Mouse (Mus musculus) left cerebral cortex, adult 2 months (tissue): Measurements from ENCODE around the gene Ino80. TPM values are rescaled to one million over a fixed set of nuclear protein-coding genes. Genes with fewer than 3 reads are reported as not detected.
A peak's percentile ranks its signal among the peaks of the same experiment; 100 is the strongest.

Experiments used
- DNase-seq, 2 experiments: peaks; one replicate each; pipeline ENCODE4 v3.0.0; 2021 to 2022; ENCODE audit warnings: low spot score in 2 of 2, mixed read lengths in 1 of 2; ENCODE audit errors: extremely low spot score in 1 of 2
- H3K27ac ChIP-seq: fragments of 200-600 bp; 2 replicates; pipeline ENCODE4 v1.8.1; 2022
- H3K4me3 ChIP-seq: fragments of 200-600 bp; 2 replicates; pipeline ENCODE4 v1.8.1; 2022
- CTCF ChIP-seq: fragments of 200-600 bp; IDR thresholded peaks from 2 replicates; pipeline ENCODE4 v1.8.1; 2022; ENCODE audit warnings: antibody characterized with exemption, mild to moderate bottlenecking, moderate library complexity
- intact Hi-C: fragments of 180-260 bp; cut with DNase I; formaldehyde crosslinking; loops from one replicate; pipeline ENCODE4 v1.15.1; 2025
- total RNA-seq, 2 experiments: library from RNA; stranded (reverse); gene quantifications; 2 replicates each; pipeline ENCODE4 v1.2.3; 2021

The Ino80 gene
- total RNA-seq, 2 experiments from 2014 or later, result 22.0 to 22.6 TPM

DNA sequence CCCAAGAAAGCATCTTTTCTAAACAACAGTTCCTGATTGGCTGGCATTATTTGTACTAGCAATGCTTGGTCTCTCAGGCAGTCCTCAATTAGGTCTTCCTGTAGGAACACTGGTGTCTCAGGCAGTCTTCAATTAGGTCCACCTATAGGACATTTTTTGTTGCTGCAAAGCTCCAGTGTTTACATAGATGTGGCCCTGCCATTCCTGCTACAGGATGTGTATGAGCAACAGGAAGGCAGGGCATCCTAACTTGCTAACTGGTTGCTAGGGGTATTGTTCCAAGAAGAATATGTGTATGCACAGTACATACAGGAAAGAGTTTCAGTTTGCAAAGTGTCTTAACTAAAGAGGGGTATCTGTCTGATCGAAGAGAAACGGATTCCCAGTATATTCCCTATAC, 18.6 kb upstream of the Ino80 start:
- no peak overlapping the region for H3K27ac ChIP-seq
- no peak for TF ChIP-seq CTCF
- DNase-seq, result no peak
- intact Hi-C loops, result no loop called here
- H3K4me3 ChIP-seq, result no peak overlapping the region

DNA sequence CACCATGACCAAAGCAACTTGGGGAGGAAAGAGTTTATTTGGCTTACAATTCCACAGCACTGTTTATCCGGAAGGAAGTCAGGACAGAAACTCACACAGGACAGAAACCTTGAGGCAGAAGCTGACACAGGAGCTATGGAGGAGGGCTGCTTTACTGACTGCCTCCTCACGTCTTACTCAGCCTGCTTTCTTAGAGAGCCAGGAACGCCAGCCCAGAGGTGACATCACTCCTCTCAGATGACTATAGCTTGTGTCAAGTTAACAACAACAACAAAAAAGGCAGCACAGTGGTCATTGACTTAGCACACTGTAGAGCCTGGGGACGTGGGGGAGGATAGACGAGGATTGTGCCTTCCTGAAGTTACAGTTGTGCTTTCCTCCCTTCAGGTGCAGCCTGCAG, 14.5 kb upstream of the Ino80 start:
- no peak for DNase-seq
- no peak for TF ChIP-seq CTCF
- Histone ChIP-seq H3K4me3 (no peak overlapping the region), H3K27ac (no peak overlapping the region)
- intact Hi-C loops, result no loop called here

DNA sequence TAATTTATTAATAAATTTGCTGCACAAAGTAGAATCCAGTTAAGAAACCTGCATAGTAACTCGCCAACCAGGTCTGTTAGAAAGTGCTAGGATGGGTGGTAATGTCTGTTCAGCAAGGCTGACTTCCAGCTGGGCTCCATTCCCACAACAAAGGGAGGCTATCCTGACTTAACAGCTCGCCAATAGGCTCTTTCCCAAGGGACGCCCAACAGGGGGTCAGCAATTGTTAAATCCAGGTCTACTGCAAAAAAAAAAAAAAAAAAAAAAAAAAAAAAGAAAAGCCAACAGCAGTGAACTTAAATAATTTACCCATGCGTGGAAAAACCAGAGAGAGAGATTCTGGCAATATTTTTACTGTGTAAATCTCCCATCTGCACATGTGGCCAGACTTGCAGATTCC, 9.0 kb upstream of the Ino80 start:
- intact Hi-C loops, result no loop called here
- no peak for TF ChIP-seq CTCF
- no peak for DNase-seq
- no peak overlapping the region for H3K27ac ChIP-seq
- H3K4me3 ChIP-seq, result no peak overlapping the region

DNA sequence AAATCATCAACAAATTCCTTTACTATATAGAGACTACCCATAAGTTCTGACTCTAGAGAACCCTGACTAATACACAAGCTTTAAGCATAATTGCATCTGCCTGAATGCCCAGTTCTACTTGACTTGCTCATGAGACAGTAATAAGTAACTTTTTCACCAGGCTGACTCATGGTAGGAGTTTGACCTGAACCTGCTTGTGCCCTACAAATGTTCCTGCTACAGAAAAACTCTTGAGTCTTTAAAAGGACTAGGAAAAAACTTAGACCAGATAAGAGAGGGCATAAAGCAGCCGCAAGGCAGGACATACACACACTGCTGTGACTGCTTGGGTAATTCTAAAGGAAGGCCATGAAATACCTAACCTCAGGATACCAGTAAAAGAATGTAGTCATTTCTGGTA, 4.8 kb upstream of the Ino80 start:
- intact Hi-C loops, result no loop called here
- Histone ChIP-seq H3K4me3 (no peak overlapping the region), H3K27ac (no peak overlapping the region)
- TF ChIP-seq CTCF, result no peak
- DNase-seq, result no peak

DNA sequence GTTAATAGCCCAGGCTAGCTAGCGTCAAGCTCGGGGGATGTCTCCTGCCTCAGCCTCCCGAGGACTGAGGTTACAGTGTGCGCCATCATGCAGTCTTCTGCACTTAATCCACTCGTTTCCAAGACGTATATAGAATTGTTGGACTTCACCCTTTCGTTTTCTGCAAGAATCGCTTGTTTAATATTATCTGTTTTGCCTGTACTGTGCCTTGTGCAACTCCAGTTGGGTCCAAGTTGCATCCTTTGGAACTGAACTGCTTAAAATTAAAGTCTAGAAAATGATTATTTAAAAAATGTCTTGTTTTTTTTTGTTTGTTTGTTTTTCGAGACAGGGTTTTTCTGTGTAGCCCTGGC, 886 bp upstream of the Ino80 start:
- intact Hi-C loops, result loop anchor here (5.0 kb wide), 1 partner anchor 114 kb away; no protein-coding TSS in a partner anchor
- TF ChIP-seq CTCF, result no peak
- no peak for DNase-seq
- H3K27ac ChIP-seq, result peak overlapping the region; percentile 100
- H3K4me3 ChIP-seq, result peak overlapping the region; percentile 92

DNA sequence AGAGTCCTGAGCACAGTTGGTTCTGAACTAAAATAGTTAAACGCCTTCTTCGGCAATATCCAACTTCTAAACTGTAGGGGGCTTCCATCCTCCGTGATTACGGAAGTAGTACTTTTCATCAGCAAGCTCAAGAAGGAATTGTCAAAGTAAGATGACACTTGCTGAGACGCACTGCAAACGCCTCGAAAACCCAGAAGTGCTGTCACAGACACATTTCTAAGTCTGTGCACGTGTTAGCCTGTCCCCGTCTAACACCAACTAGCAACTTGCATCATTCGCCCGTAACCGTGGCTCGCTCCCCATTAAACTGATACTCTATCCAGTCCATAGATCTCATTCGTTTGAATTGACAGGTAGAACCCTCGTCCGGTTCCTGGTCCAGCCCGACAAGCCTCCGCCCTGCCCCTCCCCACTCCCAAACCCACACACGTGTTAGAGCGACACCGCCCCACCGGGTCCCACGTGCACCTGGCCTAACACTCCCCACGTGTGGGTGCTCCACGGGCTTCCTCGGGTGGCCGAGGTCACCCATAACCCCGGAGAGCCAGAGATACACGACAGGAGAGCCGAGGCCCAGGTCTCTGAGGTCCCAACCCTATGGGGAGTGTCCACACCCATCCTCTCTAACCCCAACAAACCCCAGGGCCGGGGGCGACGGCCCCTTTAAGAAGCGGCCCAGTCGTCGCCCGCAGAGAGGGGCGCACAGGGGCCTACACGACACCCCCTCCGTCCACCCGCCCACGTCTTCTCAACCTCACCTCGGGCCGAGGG, 681 bp downstream of the Ino80 start:
- peak; percentile 65 to 70 for DNase-seq
- H3K4me3 ChIP-seq, result peak overlapping the region; percentile 92
- TF ChIP-seq CTCF, result peak; percentile 25
- intact Hi-C loops, result loop anchor here (1.0 to 5.0 kb wide), 3 partner anchors 70 to 189 kb away; partner anchors contain the start of genes Chp1, Exd1 and Vps18
- H3K27ac ChIP-seq, result peak overlapping the region; percentile 100

DNA sequence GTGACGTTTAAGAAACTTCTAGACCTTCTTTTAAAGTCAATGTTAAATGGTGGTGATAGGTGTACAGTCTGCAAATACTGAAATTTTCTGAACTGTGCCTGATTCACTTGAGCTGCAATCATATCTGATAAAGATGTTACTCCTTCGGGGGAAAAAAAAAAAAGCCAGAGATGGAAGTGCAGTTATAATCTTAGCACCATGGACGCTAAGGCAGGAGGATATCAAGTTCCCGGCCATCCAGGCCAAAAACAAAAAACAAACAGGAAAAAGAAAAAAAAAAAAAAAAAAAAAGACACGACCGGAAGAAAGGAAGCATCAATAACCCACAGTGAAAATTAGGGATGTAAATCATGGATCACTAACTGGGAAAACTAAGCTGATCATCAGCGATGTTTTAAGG, 1.3 kb downstream of the Ino80 start:
- no peak for DNase-seq
- Histone ChIP-seq H3K27ac (no peak overlapping the region), H3K4me3 (peak overlapping the region; percentile 92)
- TF ChIP-seq CTCF, result no peak
- intact Hi-C loops, result loop anchor here (5.0 kb wide), 1 partner anchor 116 kb away; no protein-coding TSS in a partner anchor

DNA sequence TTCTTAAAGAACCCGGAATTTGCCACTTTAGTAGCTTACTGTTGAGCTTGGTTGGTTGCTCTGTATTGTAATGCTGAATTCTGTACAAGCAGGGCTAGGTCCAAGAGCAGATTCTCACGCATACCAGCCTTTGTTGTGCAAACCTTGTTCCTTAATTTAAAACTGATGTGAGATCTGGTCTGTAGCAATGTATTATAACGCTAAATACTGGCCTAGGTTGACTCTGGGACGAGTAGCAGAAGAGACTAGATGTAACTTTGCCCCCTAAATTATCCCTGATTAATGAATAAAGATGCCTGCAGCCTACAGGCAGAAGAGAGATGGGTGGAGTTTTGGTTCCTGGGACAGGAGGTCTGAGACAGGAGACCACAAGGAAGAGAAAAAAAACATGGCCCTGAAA, 13.5 kb downstream of the Ino80 start:
- DNase-seq, result no peak
- no peak overlapping the region for H3K27ac ChIP-seq
- H3K4me3 ChIP-seq, result no peak overlapping the region
- intact Hi-C loops, result no loop called here
- TF ChIP-seq CTCF, result no peak

DNA sequence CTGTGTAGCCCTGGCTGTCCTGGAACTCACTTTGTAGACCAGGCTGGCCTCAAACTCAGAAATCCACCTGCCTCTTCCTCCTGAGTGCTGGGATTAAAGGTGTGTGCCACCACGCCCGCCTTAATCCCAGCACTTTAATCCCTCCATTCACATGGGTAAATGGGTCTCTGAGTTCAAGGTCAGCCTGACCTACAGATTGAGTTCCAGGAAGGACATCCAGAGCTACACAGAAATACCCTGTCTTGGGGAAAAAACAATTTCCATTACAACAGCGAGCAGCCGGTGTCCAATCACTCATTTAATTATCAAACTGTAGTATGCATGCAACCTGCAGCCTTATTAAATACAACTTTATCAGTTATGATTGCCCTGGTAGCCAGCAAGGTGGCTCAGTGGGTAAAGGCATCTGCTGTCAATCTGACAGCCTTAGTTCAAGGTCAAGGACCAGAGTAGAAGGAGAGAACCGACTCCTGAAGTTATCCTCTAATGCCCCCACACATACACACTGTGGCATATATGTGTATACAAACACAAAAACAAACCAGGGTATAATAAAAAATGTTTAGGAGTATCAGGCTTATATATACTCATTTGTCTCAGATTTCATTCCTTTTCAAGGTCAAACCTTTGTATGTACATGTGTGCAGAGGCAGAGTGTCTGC, 14.2 kb downstream of the Ino80 start:
- no peak for TF ChIP-seq CTCF
- DNase-seq, result no peak
- no peak overlapping the region for H3K4me3 ChIP-seq
- intact Hi-C loops, result no loop called here
- H3K27ac ChIP-seq, result no peak overlapping the region

DNA sequence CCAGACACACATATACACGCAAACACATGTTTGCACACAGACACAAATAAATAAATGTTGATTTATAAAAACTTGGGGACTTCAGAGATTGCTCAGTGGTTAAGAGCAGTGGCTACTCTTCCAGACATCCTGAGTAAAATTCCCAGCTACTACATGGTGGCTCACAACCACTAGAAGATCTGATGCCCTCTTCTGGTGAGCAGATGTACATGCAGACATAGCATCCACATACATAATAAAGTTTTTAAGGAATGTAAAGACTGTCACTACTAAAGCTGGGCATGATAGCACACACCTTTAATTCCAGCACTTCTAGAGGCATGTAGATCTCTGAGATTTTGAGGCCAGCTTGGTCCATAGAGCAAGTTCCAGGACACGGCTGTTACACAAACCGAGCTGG, 16.5 kb downstream of the Ino80 start:
- no peak overlapping the region for H3K27ac ChIP-seq
- TF ChIP-seq CTCF, result peak; percentile 44
- intact Hi-C loops, result no loop called here
- H3K4me3 ChIP-seq, result no peak overlapping the region
- no peak for DNase-seq

DNA sequence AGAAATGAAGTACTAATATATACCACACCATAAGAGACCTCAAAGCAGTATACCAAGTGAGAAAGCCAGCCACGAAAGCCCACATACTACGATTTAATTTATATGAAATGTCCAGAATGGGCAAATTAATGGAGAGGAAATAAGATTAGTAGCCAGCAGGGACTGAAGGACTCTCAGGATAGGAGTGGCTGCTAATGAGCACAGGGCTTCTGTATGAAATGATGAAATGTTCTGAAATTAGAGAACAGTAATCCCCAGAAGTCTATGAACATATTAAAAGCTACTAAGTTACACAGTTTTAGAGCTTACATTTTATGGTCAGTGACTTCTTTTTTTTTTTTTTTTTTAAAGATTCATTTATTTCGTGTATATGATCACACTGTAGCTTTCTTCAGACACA, 22.9 kb downstream of the Ino80 start:
- Histone ChIP-seq H3K27ac (no peak overlapping the region), H3K4me3 (no peak overlapping the region)
- intact Hi-C loops, result no loop called here
- DNase-seq, result no peak
- no peak for TF ChIP-seq CTCF

DNA sequence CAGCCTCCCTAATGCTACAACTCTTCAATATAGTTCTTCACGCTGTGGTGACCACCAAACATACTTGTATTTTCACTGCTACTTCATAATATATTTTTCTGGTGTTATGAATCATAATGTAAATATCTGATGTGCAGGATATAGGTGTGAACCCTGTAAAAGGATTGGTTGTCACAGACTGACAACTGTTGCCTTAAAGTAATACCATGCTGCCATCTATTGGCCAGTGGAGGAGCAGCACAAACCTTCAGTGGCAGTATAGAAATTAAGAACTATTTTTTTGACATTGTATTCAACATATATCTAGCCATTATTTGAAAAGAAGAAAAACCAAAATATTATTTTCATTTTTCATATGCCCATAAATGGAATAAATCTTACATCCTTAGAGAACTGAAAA, 40.5 kb downstream of the Ino80 start:
- peak; percentile 85 for TF ChIP-seq CTCF
- peak in 1 of 2 experiments; percentile 31 for DNase-seq
- intact Hi-C loops, result loop anchor here (5.0 kb wide), 2 partner anchors 140 to 185 kb away; no protein-coding TSS in a partner anchor
- Histone ChIP-seq H3K4me3 (no peak overlapping the region), H3K27ac (no peak overlapping the region)
